Mouse (Mus musculus) heart, adult 11 months (tissue): ENCODE measurements at regions not wholly inside any gene's neighbourhood (a gene's known extent, or its start where the extent isn't known, plus 50 kb on each side); places are given as distances from the start of the nearest gene placed in this dataset.

Experiments
- DNase-seq: peaks from one replicate; pipeline ENCODE4 v3.0.0; 2022

- DNase-seq = no peak
These were observed 267.6 kb downstream of the Mreg start for GRCm38 (mm10) chr1:71944531-71944930.

- DNase-seq = no peak
These were observed 270.0 kb downstream of the Mreg start for GRCm38 (mm10) chr1:71942145-71942544.

- DNase-seq = no peak
These were observed 270.4 kb downstream of the Mreg start for GRCm38 (mm10) chr1:71941688-71942087.

- no peak for DNase-seq
These were observed 271.2 kb downstream of the Mreg start for GRCm38 (mm10) chr1:71940900-71941299.

- no peak for DNase-seq
These were observed 273.6 kb downstream of the Mreg start for GRCm38 (mm10) chr1:71938323-71939007.

GRCm38 (mm10) chr1:71937922-71938321 is 274.2 kb downstream of the Mreg start:
- DNase-seq = no peak

- DNase-seq = no peak
These were observed 274.9 kb downstream of the Mreg start for GRCm38 (mm10) chr1:71937168-71937567.

- DNase-seq = no peak
These were observed 275.5 kb downstream of the Mreg start for GRCm38 (mm10) chr1:71936501-71937129.

- DNase-seq = no peak
These were observed 272.5 kb upstream of the Fn1 start for GRCm38 (mm10) chr1:71925501-71925900.

- DNase-seq = no peak
These were observed 271.9 kb upstream of the Fn1 start for GRCm38 (mm10) chr1:71924884-71925283.

- no peak for DNase-seq
These were observed 270.7 kb upstream of the Fn1 start for GRCm38 (mm10) chr1:71923731-71924130.

- DNase-seq = no peak
These were observed 268.5 kb upstream of the Fn1 start for GRCm38 (mm10) chr1:71921456-71921855.

GRCm38 (mm10) chr1:71919891-71920290 is 266.9 kb upstream of the Fn1 start:
- DNase-seq = no peak

- no peak for DNase-seq
These were observed 264.0 kb upstream of the Fn1 start for GRCm38 (mm10) chr1:71917021-71917420.

GRCm38 (mm10) chr1:71914439-71914838 is 261.4 kb upstream of the Fn1 start:
- DNase-seq = no peak

GRCm38 (mm10) chr1:71913221-71913620 is 260.2 kb upstream of the Fn1 start:
- DNase-seq = no peak

GRCm38 (mm10) chr1:71912441-71912840 is 259.4 kb upstream of the Fn1 start:
- DNase-seq = no peak

- no peak for DNase-seq
These were observed 257.1 kb upstream of the Fn1 start for GRCm38 (mm10) chr1:71910125-71910524.

GRCm38 (mm10) chr1:71909508-71910124 is 256.6 kb upstream of the Fn1 start:
- peak; percentile 78 for DNase-seq

- DNase-seq = no peak
These were observed 251.5 kb upstream of the Fn1 start for GRCm38 (mm10) chr1:71904376-71904948.

- no peak for DNase-seq
These were observed 247.4 kb upstream of the Fn1 start for GRCm38 (mm10) chr1:71900106-71901074.

- DNase-seq = no peak
These were observed 246.1 kb upstream of the Fn1 start for GRCm38 (mm10) chr1:71899128-71899527.

- DNase-seq = no peak
These were observed 245.2 kb upstream of the Fn1 start for GRCm38 (mm10) chr1:71898198-71898597.
